Mouse (Mus musculus) forebrain, postnatal 0 days (tissue): ENCODE data around the gene Dock2. TPM values are rescaled to one million over a fixed set of nuclear protein-coding genes. Genes with fewer than 3 reads are reported as not detected.
A peak's percentile ranks its signal among the peaks of the same experiment; 100 is the strongest.

Experiments
- ATAC-seq: fragments of 200-750 bp; cut with Nextera tagmentation; 2 replicates; pipeline ENCODE4 v1.8.0; 2017; ENCODE audit warnings: mild to moderate bottlenecking, moderate library complexity
- DNase-seq: peaks from one replicate; pipeline ENCODE4 v3.0.0-alpha.2; 2015
- H3K27ac ChIP-seq: fragments of 300-500 bp; sonication (generic); 2 replicates; pipeline ENCODE4 v1.5.1; 2014; ENCODE audit warnings: low read depth, mild to moderate bottlenecking, antibody characterized with exemption, low read length, moderate library complexity, mixed read lengths
- H3K27me3 ChIP-seq: fragments of 300-500 bp; sonication (generic); 2 replicates; pipeline ENCODE4 v1.6.1; 2014; ENCODE audit warnings: mild to moderate bottlenecking, low read length, mixed read lengths; ENCODE audit not compliant: insufficient read depth
- H3K36me3 ChIP-seq: fragments of 300-500 bp; sonication (generic); 2 replicates; pipeline ENCODE4 v1.6.1; 2014; ENCODE audit warnings: mild to moderate bottlenecking, moderate library complexity; ENCODE audit not compliant: insufficient read depth
- H3K4me1 ChIP-seq: fragments of 300-500 bp; sonication (generic); 2 replicates; pipeline ENCODE4 v1.6.1; 2014; ENCODE audit warnings: antibody characterized with exemption; ENCODE audit not compliant: insufficient read depth
- H3K4me2 ChIP-seq: fragments of 300-500 bp; sonication (generic); 2 replicates; pipeline ENCODE4 v1.6.1; 2014; ENCODE audit warnings: low read depth, mild to moderate bottlenecking, moderate library complexity
- H3K4me3 ChIP-seq: fragments of 300-500 bp; sonication (generic); 2 replicates; pipeline ENCODE4 v1.5.1; 2014; ENCODE audit warnings: low read depth, low read length, mixed read lengths
- H3K9ac ChIP-seq: fragments of 300-500 bp; sonication (generic); 2 replicates; pipeline ENCODE4 v1.6.1; 2014; ENCODE audit warnings: mild to moderate bottlenecking
- H3K9me3 ChIP-seq: fragments of 300-500 bp; sonication (generic); 2 replicates; pipeline ENCODE4 v1.6.1; 2016; ENCODE audit warnings: low read length
- CTCF ChIP-seq: sonication (generic); IDR thresholded peaks from 2 replicates; pipeline ENCODE4 v1.5.1; 2016; ENCODE audit warnings: antibody characterized with exemption, control low read depth, low read depth
- WGBS: fragments of 180-500 bp; shearing (Covaris S2); extraction: QIAGEN DNeasy Blood & Tissue Kit; methylation state at CpG from one replicate; pipeline ENCODE4 v1.1.7; 2014; 5-methylcytosine and 5-hydroxymethylcytosine counted together
- polyA plus RNA-seq: library from polyadenylated mRNA; unstranded; fragments of >200 nt; fragmentation: Nextera tagmentation; extraction: Ambion mirVana; gene quantifications from 2 replicates; pipeline ENCODE4 v1.2.1, GENCODE M21; 2015
- total RNA-seq: library from RNA; depleted of rRNA; stranded (reverse); fragments of >200 nt; gene quantifications from 2 replicates; pipeline ENCODE4 v1.2.3, GENCODE M21; 2014

Gene Dock2
- total and polyA plus RNA-seq, 2 experiments from 2014 or later, result 0.63 to 2.3 TPM

DNA sequence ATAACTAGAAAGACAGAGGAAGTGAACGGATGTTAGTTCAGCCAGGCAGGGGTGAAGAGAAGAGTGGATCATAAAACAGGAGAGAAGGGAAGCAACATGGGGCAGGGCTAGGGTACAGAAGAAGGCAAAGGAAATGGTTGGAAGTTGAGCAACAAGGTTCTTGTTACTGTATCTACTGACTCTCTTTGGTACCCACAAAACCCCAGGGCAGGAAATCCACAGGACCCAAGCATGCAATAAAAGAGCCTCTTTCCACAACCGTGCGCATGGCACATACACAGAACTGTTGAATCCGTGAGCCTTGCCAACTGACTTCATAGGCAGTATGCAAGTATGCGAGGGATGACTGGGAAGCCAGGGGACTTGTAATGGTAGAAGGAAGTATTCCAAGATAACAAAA, 76.3 kb downstream of the Dock2 start:
- H3K4me2 ChIP-seq, result no peak overlapping the region
- no peak for ATAC-seq
- 88% methylated on average over 5 of the region's 5 CpGs for WGBS

DNA sequence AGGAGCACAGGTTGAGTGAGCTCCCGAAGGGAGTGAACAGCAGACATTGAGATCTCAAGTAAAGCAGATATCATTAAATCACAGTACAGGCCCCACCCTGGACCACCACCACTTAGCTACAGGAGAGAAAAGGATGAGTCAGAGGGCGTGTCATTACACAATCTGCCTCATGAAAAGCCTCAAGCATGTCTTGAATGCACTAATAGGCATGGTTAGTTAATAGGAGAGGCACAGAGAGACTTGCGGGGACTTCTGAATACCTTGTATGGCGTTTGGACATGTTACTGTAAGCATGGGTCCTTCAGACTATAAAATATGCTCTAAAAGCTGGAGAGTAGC, 78.6 kb downstream of the Dock2 start:
- no peaks in the 10 kb centered on the region for H3K9me3 ChIP-seq
- H3K27me3 ChIP-seq, result no peaks in the 10 kb centered on the region
- H3K4me3 ChIP-seq, result no peak overlapping the region
- 64% methylated on average over 4 of the region's 4 CpGs for WGBS
- no peaks in the 10 kb centered on the region for H3K4me1 ChIP-seq
- H3K9ac ChIP-seq, result no peak overlapping the region
- no peak overlapping the region for H3K4me2 ChIP-seq
- no peaks in the 10 kb centered on the region for H3K36me3 ChIP-seq
- DNase-seq (no peak), ATAC-seq (no peak)
- no peak for TF ChIP-seq CTCF
- H3K27ac ChIP-seq, result no peak overlapping the region

More for the DNA sequence above, 76.3 kb downstream of the Dock2 start:
- H3K27me3 ChIP-seq, result no peaks in the 10 kb centered on the region
- H3K9me3 ChIP-seq, result no peaks in the 10 kb centered on the region
- no peaks in the 10 kb centered on the region for H3K36me3 ChIP-seq
- no peaks in the 10 kb centered on the region for H3K4me1 ChIP-seq
- H3K27ac ChIP-seq, result no peak overlapping the region
- no peak for DNase-seq
- H3K9ac ChIP-seq, result no peak overlapping the region
- H3K4me3 ChIP-seq, result no peak overlapping the region
- TF ChIP-seq CTCF, result no peak

DNA sequence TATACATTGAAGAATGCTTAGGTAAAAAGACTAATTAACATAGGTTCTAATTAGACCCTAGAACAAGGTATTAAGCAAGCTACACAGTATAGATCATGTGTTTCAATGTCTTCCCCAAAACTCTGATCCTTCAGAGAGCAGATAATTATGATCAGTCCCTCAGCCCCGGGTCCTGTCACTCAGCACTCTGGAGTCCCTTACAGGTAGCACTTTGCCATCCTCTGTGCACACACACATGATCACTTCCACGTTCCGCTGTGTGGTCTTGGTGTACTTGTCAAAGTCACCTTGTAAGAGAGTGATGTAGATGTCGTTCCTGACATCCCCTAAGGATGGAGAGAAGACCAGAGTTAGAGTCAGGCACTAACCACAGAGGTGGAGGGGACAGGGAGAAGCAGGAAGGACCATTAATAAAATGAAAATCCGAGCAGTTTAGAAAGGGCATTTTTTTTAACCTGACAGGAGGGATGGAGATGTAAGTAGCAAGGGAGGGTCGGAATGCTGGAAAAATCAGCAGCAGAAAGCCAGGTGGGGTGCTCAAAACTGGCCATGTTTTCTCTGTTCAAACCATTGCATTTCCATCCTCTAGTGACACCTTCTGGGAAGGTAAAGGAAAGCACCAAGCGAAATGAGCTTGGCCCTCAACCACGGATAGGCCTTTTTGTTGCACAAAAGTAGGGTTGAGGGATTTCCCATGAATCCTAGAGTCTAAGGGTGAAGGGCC, 79.1 kb downstream of the Dock2 start:
- Histone ChIP-seq H3K4me1 (no peaks in the 10 kb centered on the region), H3K4me2 (no peak overlapping the region), H3K27ac (no peak overlapping the region), H3K4me3 (no peak overlapping the region), H3K36me3 (no peaks in the 10 kb centered on the region), H3K27me3 (no peaks in the 10 kb centered on the region), H3K9me3 (no peaks in the 10 kb centered on the region), H3K9ac (no peak overlapping the region)
- TF ChIP-seq CTCF, result peak; percentile 70
- 60% methylated on average over 8 of the region's 8 CpGs for WGBS
- DNase-seq (peak; percentile 43), ATAC-seq (peak; percentile 54; the same call in 1 of the 2 replicates)

DNA sequence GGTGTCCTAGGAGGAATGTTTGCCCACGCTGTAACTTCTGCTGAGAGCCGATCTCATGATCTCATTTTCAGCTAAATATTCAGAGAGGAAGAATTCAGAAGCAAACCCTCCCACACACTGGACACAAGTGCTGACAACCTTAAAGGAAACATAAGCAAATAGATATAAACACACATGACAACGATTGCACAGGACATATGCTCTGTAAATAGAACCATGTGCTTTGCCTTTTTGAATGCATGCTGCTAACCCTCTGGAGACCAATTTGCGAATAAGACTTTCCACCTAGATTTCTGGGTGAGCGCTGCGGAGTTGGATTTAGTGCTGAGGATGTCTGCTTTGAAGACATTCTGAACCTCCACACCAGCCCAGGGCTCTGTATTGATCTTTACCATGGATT, 79.8 kb downstream of the Dock2 start:
- H3K4me1 ChIP-seq, result no peaks in the 10 kb centered on the region
- no peaks in the 10 kb centered on the region for H3K27me3 ChIP-seq
- no peak for TF ChIP-seq CTCF
- DNase-seq (peak; percentile 20), ATAC-seq (peak; percentile 27; the same call in 1 of the 2 replicates)
- no peak overlapping the region for H3K4me3 ChIP-seq
- no peak overlapping the region for H3K27ac ChIP-seq
- no peak overlapping the region for H3K9ac ChIP-seq
- H3K36me3 ChIP-seq, result no peaks in the 10 kb centered on the region
- H3K9me3 ChIP-seq, result no peaks in the 10 kb centered on the region
- 60% methylated on average over 6 of the region's 6 CpGs for WGBS
- H3K4me2 ChIP-seq, result no peak overlapping the region

DNA sequence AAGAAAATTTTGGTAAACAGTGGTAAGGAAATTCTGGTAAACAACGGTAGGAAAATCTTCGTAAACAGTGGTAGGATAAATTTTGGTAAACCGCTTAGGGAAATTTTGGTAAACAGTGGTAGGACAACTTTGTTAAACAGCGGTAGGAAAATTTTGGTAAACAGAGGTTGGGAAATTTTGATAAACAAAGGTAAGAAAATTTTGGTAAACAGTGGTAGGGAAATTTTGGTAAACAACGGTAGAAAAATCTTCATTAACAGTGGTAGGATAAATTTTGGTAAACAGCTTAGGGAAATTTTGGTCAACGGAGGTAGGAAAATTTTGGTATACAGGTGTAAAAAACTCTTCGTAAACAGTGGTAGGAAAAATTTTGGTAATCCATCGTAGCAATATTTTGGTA, 101.9 kb downstream of the Dock2 start:
- 56% methylated on average over 8 of the region's 8 CpGs for WGBS
- H3K4me1 ChIP-seq, result no peaks in the 10 kb centered on the region
- no peaks in the 10 kb centered on the region for H3K36me3 ChIP-seq
- no peak overlapping the region for H3K4me3 ChIP-seq
- H3K9ac ChIP-seq, result no peak overlapping the region
- no peak overlapping the region for H3K4me2 ChIP-seq
- H3K27ac ChIP-seq, result no peak overlapping the region
- TF ChIP-seq CTCF, result no peak
- H3K9me3 ChIP-seq, result no peaks in the 10 kb centered on the region
- H3K27me3 ChIP-seq, result no peaks in the 10 kb centered on the region
- DNase-seq (peak; percentile 32), ATAC-seq (no peak)

DNA sequence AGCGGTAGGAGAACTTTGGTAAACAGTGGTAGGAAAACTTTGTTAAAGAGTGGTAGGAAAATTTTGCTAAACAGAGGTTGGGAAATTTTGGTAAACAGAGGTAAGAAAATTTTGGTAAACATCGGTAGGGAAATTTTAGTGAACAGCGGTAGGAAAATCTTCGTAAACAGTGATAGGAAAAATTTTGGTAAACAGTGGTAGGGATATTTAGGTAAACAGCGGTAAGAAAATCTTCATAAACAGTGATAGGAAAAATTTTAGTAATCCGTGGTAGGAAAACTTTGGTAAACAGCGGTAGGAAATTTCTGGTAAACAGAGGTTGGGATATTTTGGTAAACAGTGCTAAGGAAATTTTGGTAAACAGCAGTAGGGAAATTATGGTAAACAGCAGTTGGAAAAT, 239.1 kb downstream of the Dock2 start:
- H3K9me3 ChIP-seq, result peaks cover 10% of the 10 kb centered on the region
- 84% methylated on average over 7 of the region's 7 CpGs for WGBS
- no peaks in the 10 kb centered on the region for H3K4me1 ChIP-seq
- no peaks in the 10 kb centered on the region for H3K27me3 ChIP-seq
- no peak overlapping the region for H3K4me2 ChIP-seq
- ATAC-seq (no peak), DNase-seq (no peak)
- no peak overlapping the region for H3K4me3 ChIP-seq
- no peak for TF ChIP-seq CTCF
- no peak overlapping the region for H3K27ac ChIP-seq
- H3K9ac ChIP-seq, result no peak overlapping the region
- H3K36me3 ChIP-seq, result no peaks in the 10 kb centered on the region

DNA sequence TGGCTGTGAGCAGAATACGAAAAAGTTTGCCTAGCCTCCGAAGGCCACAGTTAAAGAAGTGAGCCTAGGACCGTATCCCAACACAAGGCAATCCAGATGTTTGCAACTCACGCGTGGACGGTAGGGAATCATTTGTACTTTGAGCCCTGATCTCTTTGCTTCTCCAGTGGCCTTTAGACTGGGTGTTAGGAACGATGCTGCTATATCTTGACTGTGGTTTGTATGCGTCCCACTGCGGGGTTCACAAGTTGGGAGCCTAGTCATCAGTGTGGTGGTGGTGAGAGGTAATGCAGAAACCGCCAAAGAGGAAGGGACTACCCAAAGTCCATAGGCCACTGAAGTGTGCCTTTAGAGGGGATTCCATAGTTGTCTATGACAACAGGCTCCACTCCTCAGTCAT, 251.6 kb downstream of the Dock2 start:
- ATAC-seq (no peak), DNase-seq (no peak)
- H3K27me3 ChIP-seq, result no peaks in the 10 kb centered on the region
- no peaks in the 10 kb centered on the region for H3K36me3 ChIP-seq
- H3K9me3 ChIP-seq, result no peaks in the 10 kb centered on the region
- no peaks in the 10 kb centered on the region for H3K4me1 ChIP-seq
- no peak overlapping the region for H3K27ac ChIP-seq
- no peak overlapping the region for H3K4me2 ChIP-seq
- no peak overlapping the region for H3K4me3 ChIP-seq
- TF ChIP-seq CTCF, result no peak
- no peak overlapping the region for H3K9ac ChIP-seq
- WGBS, result 95% methylated on average over 10 of the region's 10 CpGs
